In the genomic region with DNA sequence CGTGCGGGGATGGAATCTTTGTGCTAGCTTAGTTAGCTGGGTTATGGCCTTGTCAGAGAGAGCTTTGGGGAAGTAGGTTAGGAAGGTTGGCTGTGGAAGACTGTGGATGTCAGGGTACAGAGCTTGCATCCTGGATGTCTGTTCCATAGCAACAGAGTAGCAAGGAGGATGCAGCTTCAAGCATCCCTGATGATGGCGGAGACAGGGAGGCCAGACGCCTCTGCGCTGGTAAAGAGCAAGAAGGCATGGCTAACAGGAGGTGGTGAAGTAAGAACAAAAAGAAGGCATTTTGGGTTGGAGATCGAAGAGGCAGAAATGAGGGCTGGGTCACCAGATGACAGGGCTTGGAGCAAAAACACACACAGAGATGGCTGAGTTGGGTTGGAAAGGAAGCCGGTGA, we compare ENCODE assay signal across 23 mouse cellular contexts.
DNase-seq lines count a peak whose midpoint lies in the region; ATAC-seq lines count a peak whose summit lies in the region.
"Had no signal": no experiment of that assay in that cellular context is flagged by ENCODE, and none has a peak within 500 bp of the region (broad histone marks: within the 10 kb centered on the region; RNA-seq: fewer than 3 reads in every experiment).

No protein-coding gene starts in this region.

- H3K36me3 ChIP-seq in forebrain, embryonic 13.5 days (ENCODE audit: poor library complexity, severe bottlenecking), result no peaks in the 10 kb centered on the region
- H3K36me3 ChIP-seq in forebrain, embryonic 10.5 days (replicated peaks), result no peaks in the 10 kb centered on the region
- H3K36me3 ChIP-seq in midbrain, embryonic 12.5 days, result no peaks in the 10 kb centered on the region
- H3K36me3 ChIP-seq in midbrain, embryonic 10.5 days, result 0 out of 2 replicates have a peak, but pooled peaks cover 7% of the 10 kb centered on the region
- H3K36me3 ChIP-seq in hindbrain, embryonic 12.5 days, result no peaks in the 10 kb centered on the region
- H3K36me3 ChIP-seq in neural tube, embryonic 13.5 days, result no peaks in the 10 kb centered on the region
- H3K36me3 ChIP-seq: G1E; heart, embryonic 12.5 days; lung, embryonic 15.5 days had no signal

- no peak for DNase-seq in forebrain, embryonic 10.5 days (ENCODE audit: extremely low spot score, low spot score)
- no peak for DNase-seq in midbrain, embryonic 10.5 days (ENCODE audit: low spot score)
- no peak for DNase-seq in urinary bladder, postnatal 10 days (ENCODE audit: low spot score)
- DNase-seq in cerebellum, adult 9-10 months, result no peak
- DNase-seq: adrenal gland, postnatal 25 days; cerebellum, adult 11 months; cerebellum, postnatal 14 days; embryo, embryonic 11 days; heart, postnatal 14 days; right cerebral cortex, postnatal 4 days had no signal

- peak; percentile 36 for ATAC-seq in forebrain, embryonic 13.5 days
- peak; percentile 38; the same call in 1 of the 2 replicates for ATAC-seq in midbrain, embryonic 12.5 days (ENCODE audit: low FRiP score, low read depth)
- ATAC-seq in hindbrain, embryonic 12.5 days (ENCODE audit: low FRiP score), result peak; percentile 69
- ATAC-seq in neural tube, embryonic 13.5 days (ENCODE audit: low read depth), result no peak
- ATAC-seq: CD4-positive, CD25-positive, alpha-beta regulatory T cell, adult 4 months; inflammation-experienced regulatory T-cells, adult 6 months had no signal

- H3K4me3 ChIP-seq in forebrain, embryonic 13.5 days, result no peak overlapping the region
- no peak overlapping the region for H3K4me3 ChIP-seq in forebrain, embryonic 10.5 days
- no peak overlapping the region for H3K4me3 ChIP-seq in midbrain, embryonic 12.5 days
- no peak overlapping the region for H3K4me3 ChIP-seq in midbrain, embryonic 10.5 days
- H3K4me3 ChIP-seq in hindbrain, embryonic 12.5 days, result no peak overlapping the region
- H3K4me3 ChIP-seq in neural tube, embryonic 13.5 days, result no peak overlapping the region
- H3K4me3 ChIP-seq: embryonic facial prominence, embryonic 15.5 days; heart, embryonic 12.5 days; lung, embryonic 15.5 days had no signal

- no peak overlapping the region for H3K9ac ChIP-seq in forebrain, embryonic 13.5 days
- no peak overlapping the region for H3K9ac ChIP-seq in midbrain, embryonic 12.5 days (replicated peaks)
- H3K9ac ChIP-seq in hindbrain, embryonic 12.5 days, result no peak overlapping the region
- no peak overlapping the region for H3K9ac ChIP-seq in neural tube, embryonic 13.5 days
- H3K9ac ChIP-seq: embryonic facial prominence, embryonic 15.5 days; heart, embryonic 12.5 days; liver, embryonic 14.5 days; lung, embryonic 15.5 days had no signal

- H3K9me3 ChIP-seq in forebrain, embryonic 13.5 days (replicated peaks), result no peaks in the 10 kb centered on the region
- no peaks in the 10 kb centered on the region for H3K9me3 ChIP-seq in forebrain, embryonic 10.5 days
- no peaks in the 10 kb centered on the region for H3K9me3 ChIP-seq in midbrain, embryonic 12.5 days
- H3K9me3 ChIP-seq in midbrain, embryonic 10.5 days (replicated peaks), result no peaks in the 10 kb centered on the region
- H3K9me3 ChIP-seq in hindbrain, embryonic 12.5 days (replicated peaks), result no peaks in the 10 kb centered on the region
- no peaks in the 10 kb centered on the region for H3K9me3 ChIP-seq in neural tube, embryonic 13.5 days
- H3K9me3 ChIP-seq: embryonic facial prominence, embryonic 15.5 days; G1E; heart, embryonic 12.5 days; lung, embryonic 15.5 days had no signal

- H3K27ac ChIP-seq in forebrain, embryonic 13.5 days, result no peak overlapping the region
- H3K27ac ChIP-seq in forebrain, embryonic 10.5 days, result no peak overlapping the region
- no peak overlapping the region for H3K27ac ChIP-seq in midbrain, embryonic 12.5 days (replicated peaks)
- no peak overlapping the region for H3K27ac ChIP-seq in midbrain, embryonic 10.5 days (replicated peaks)
- no peak overlapping the region for H3K27ac ChIP-seq in hindbrain, embryonic 12.5 days
- 0 out of 2 replicates have a peak overlapping the region, but pooled peaks have one; percentile 23 for H3K27ac ChIP-seq in neural tube, embryonic 13.5 days (replicated peaks)
- H3K27ac ChIP-seq: embryonic facial prominence, embryonic 15.5 days; liver, embryonic 14.5 days; lung, embryonic 15.5 days; macrophage; stomach, postnatal 0 days had no signal

- H3K4me1 ChIP-seq in forebrain, embryonic 13.5 days, result 0 out of 2 replicates have a peak, but pooled peaks cover 3% of the 10 kb centered on the region
- peaks cover 7% of the 10 kb centered on the region for H3K4me1 ChIP-seq in forebrain, embryonic 10.5 days
- H3K4me1 ChIP-seq in midbrain, embryonic 12.5 days, result no peaks in the 10 kb centered on the region
- peaks cover 14% of the 10 kb centered on the region for H3K4me1 ChIP-seq in midbrain, embryonic 10.5 days
- H3K4me1 ChIP-seq in hindbrain, embryonic 12.5 days, result 0 out of 2 replicates have a peak, but pooled peaks cover 3% of the 10 kb centered on the region
- H3K4me1 ChIP-seq in neural tube, embryonic 13.5 days (replicated peaks), result peaks cover 9% of the 10 kb centered on the region
- H3K4me1 ChIP-seq: embryonic facial prominence, embryonic 15.5 days had no signal

- 31% methylated on average over 7 of the region's 7 CpGs for WGBS in forebrain, embryonic 13.5 days
- WGBS in forebrain, embryonic 10.5 days, result 43% methylated on average over 7 of the region's 7 CpGs
- WGBS in midbrain, embryonic 12.5 days, result 50% methylated on average over 7 of the region's 7 CpGs
- WGBS in midbrain, embryonic 10.5 days, result 45% methylated on average over 7 of the region's 7 CpGs
- WGBS in hindbrain, embryonic 12.5 days, result 41% methylated on average over 7 of the region's 7 CpGs
- 40% methylated on average over 7 of the region's 7 CpGs for whole genome bisulfite sequencing in neural tube, embryonic 13.5 days

- H3K27me3 ChIP-seq in forebrain, embryonic 13.5 days, result peaks cover 85% of the 10 kb centered on the region
- H3K27me3 ChIP-seq in forebrain, embryonic 10.5 days (ENCODE audit: poor library complexity, severe bottlenecking), result peaks cover 94% of the 10 kb centered on the region
- no peaks in the 10 kb centered on the region for H3K27me3 ChIP-seq in midbrain, embryonic 12.5 days
- peaks cover 16% of the 10 kb centered on the region for H3K27me3 ChIP-seq in midbrain, embryonic 10.5 days (ENCODE audit: low read depth, poor library complexity, severe bottlenecking)
- no peaks in the 10 kb centered on the region for H3K27me3 ChIP-seq in hindbrain, embryonic 12.5 days
- H3K27me3 ChIP-seq in neural tube, embryonic 13.5 days, result peaks cover 1% of the 10 kb centered on the region; the same call in 1 of the 2 replicates
- H3K27me3 ChIP-seq: embryonic facial prominence, embryonic 15.5 days; heart, embryonic 12.5 days; lung, embryonic 15.5 days had no signal

- no peak overlapping the region for H3K4me2 ChIP-seq in forebrain, embryonic 13.5 days
- H3K4me2 ChIP-seq in midbrain, embryonic 12.5 days (replicated peaks), result no peak overlapping the region
- no peak overlapping the region for H3K4me2 ChIP-seq in hindbrain, embryonic 12.5 days (replicated peaks)
- no peak overlapping the region for H3K4me2 ChIP-seq in neural tube, embryonic 13.5 days
- H3K4me2 ChIP-seq: embryonic facial prominence, embryonic 15.5 days; heart, embryonic 12.5 days; lung, embryonic 15.5 days had no signal
